Mouse (Mus musculus): ENCODE data around the gene 1700066M21Rik. TPM values are rescaled to one million over a fixed set of nuclear protein-coding genes. Genes with fewer than 3 reads are reported as not detected.

1700066M21Rik gene
- polyA plus RNA-seq (2012; rRNA removed) = 3.9 and 4.8 TPM in 2 replicates

DNA sequence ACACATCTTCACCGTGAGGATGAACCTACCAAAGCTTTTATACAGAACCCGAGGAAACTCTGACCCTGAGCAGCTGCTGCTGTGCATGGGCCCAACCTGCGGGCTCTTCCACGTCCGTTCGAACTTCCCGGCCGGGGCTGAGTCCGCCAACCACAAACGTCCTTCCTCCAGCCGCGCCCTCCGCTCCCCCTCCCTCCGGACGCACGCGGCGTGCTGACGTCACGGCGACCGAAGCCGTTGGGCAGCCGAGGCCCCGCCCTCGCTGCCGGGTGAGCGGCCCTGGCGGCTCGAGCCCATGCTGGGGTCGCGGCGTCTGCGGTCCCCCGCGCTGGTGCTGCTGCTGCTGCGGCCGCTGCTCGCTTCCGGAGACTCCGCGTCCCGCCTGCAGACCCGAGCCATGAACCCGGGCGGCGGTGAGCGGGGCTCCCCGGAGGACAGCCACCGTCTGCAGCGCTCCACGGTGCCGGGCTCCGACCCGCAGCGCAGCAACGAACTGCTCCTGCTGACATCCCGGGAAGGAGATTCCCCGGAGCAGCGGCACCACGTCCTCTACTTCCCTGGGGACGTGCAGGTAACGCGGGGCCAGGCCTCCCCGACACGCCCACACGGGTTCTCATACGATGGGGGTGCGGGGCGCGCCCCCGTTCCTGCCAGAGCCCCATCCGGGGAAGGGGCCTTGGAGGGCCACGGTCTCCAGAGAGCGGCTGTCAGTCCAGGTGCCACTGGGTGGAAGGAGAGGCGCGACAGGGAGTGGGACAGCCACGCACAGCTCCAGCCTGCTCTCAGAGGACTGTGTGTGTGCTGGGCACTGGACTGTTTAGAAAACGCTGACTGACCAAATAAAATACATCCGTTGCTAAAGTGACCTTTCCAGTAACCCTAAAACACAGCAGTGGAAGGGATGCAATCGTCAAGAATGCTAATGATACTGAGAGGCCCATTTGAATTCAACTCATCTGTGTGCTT is at the start of gene 1700066M21Rik:
Gene 1700066M21Rik (plus strand): TSS at position 245 of the 966 bp plus-strand sequence.

GRCm38 (mm10) chr1:57406187-57407151 is 29.0 kb downstream of the 1700066M21Rik start, which contains the start of the genes Maip1 and Tyw5:
Gene Maip1 (plus strand): TSS chr1:57406328.
Gene Tyw5 (minus strand): TSS chr1:57407101.

Other genes with a start within 250 kb of the 1700066M21Rik start
- gene Maip1, start 28.7 kb downstream of the 1700066M21Rik start, polyA plus RNA-seq (2012; rRNA removed) = 3.9 and 5.1 TPM in 2 replicates
- 9.2 and 9.8 TPM in 2 replicates for gene Tyw5, start 29.5 kb downstream of the 1700066M21Rik start, polyA plus RNA-seq (2012; rRNA removed)

Data from liver, embryonic 14 days (tissue).